Mouse (Mus musculus): ENCODE results near the gene Abhd14b.

Gene Abhd14b

DNA sequence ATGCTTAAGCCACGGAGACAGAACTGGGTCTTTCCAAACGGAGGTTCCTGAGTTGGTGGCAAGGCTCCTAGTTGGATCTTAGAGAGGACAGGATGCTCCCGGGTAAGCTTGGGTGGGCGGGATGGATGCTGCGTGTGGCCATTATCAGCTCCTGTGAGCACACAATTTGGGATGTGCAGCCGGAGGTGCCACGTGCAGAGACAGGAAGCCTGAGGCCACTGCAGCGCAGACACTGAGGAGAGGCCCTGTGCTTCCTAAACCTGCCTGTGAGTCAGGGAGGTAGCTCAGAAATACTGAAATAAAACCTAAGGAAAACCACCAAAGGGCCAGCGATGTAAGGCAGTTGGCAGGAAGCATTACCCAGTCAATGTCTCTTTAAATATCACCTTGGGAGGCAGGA lies 22.5 kb downstream of the Abhd14b start:
- in situ Hi-C loops (cut with MboI; ENCODE audit: low pct_unique_long_range_greater_than_20kb in 1 of 2, low sequenced_read_pairs in 2 of 2, unreplicated experiment in 1 of 2): no loop called here

- in situ Hi-C loops (cut with MboI; ENCODE audit: low pct_unique_long_range_greater_than_20kb in 1 of 2, low sequenced_read_pairs in 2 of 2, unreplicated experiment in 1 of 2): no loop called here
These were observed 23.9 kb downstream of the Abhd14b start for GRCm38 (mm10) chr9:106470991-106471750.

DNA sequence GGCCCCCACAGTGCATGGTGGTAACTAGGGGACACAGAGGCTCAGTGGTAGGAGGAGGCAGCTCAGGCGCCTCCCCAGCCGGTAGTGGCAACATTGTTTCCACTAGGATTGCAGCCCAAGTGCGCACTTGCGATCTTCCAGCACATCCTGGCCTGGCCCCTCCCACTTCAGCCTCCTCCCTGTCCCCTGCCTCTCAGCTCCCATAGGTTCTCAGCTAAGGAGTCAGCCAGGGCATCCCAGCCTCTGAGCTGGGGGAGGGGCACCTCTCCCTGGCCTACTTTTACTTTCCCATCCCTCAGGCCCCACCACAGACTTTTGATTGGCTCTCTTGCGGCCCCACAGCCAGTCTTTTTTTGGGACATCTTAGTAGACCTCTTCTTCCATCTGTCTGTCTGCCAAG lies 24.6 kb downstream of the Abhd14b start:
- in situ Hi-C loops (cut with MboI; ENCODE audit: low pct_unique_long_range_greater_than_20kb in 1 of 2, low sequenced_read_pairs in 2 of 2, unreplicated experiment in 1 of 2): no loop called here

- in situ Hi-C loops (cut with MboI; ENCODE audit: low pct_unique_long_range_greater_than_20kb in 1 of 2, low sequenced_read_pairs in 2 of 2, unreplicated experiment in 1 of 2): no loop called here
These were observed 25.1 kb downstream of the Abhd14b start for GRCm38 (mm10) chr9:106472321-106472720.

- in situ Hi-C loops (cut with MboI; ENCODE audit: low pct_unique_long_range_greater_than_20kb in 1 of 2, low sequenced_read_pairs in 2 of 2, unreplicated experiment in 1 of 2): no loop called here
These were observed 26.0 kb downstream of the Abhd14b start for GRCm38 (mm10) chr9:106473081-106473752.

GRCm38 (mm10) chr9:106473753-106474105 lies 26.5 kb downstream of the Abhd14b start:
- in situ Hi-C loops (cut with MboI; ENCODE audit: low pct_unique_long_range_greater_than_20kb in 1 of 2, low sequenced_read_pairs in 2 of 2, unreplicated experiment in 1 of 2): no loop called here

- in situ Hi-C loops (cut with MboI; ENCODE audit: low pct_unique_long_range_greater_than_20kb in 1 of 2, low sequenced_read_pairs in 2 of 2, unreplicated experiment in 1 of 2): no loop called here
These were observed 27.2 kb downstream of the Abhd14b start for GRCm38 (mm10) chr9:106474456-106474855.

GRCm38 (mm10) chr9:106475046-106475445 lies 27.8 kb downstream of the Abhd14b start:
- in situ Hi-C loops (cut with MboI; ENCODE audit: low pct_unique_long_range_greater_than_20kb in 1 of 2, low sequenced_read_pairs in 2 of 2, unreplicated experiment in 1 of 2): no loop called here

DNA sequence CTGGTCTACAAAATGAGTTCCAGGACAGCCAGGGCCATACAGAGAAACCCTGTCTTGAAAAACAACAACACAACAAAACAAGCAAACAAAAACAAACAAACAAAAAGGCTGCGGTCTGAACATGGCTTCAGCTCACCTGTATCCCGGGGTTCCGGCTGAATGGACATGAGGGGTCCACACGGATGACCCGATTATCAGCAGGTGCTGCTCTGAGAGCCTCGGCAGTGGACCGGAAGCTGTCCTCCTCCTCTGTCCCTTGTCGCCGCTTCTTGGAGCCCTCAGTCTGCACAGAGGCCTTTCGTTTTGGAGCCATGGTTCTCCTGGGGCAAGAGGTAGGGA lies 28.4 kb downstream of the Abhd14b start, which contains the start of gene Rrp9:
TSS of gene Rrp9 (plus strand) at position 301 of the 339 bp plus-strand sequence.
- in situ Hi-C loops (cut with MboI; ENCODE audit: low pct_unique_long_range_greater_than_20kb in 1 of 2, low sequenced_read_pairs in 2 of 2, unreplicated experiment in 1 of 2): no loop called here

- in situ Hi-C loops (cut with MboI; ENCODE audit: low pct_unique_long_range_greater_than_20kb in 1 of 2, low sequenced_read_pairs in 2 of 2, unreplicated experiment in 1 of 2): no loop called here
These were observed 29.0 kb downstream of the Abhd14b start for GRCm38 (mm10) chr9:106476002-106476923.

- in situ Hi-C loops (cut with MboI; ENCODE audit: low pct_unique_long_range_greater_than_20kb in 1 of 2, low sequenced_read_pairs in 2 of 2, unreplicated experiment in 1 of 2): no loop called here
These were observed 29.7 kb downstream of the Abhd14b start, which contains the start of gene Parp3 for GRCm38 (mm10) chr9:106476924-106477484. Gene Parp3, minus strand, starts transcription at chr9:106476949.

DNA sequence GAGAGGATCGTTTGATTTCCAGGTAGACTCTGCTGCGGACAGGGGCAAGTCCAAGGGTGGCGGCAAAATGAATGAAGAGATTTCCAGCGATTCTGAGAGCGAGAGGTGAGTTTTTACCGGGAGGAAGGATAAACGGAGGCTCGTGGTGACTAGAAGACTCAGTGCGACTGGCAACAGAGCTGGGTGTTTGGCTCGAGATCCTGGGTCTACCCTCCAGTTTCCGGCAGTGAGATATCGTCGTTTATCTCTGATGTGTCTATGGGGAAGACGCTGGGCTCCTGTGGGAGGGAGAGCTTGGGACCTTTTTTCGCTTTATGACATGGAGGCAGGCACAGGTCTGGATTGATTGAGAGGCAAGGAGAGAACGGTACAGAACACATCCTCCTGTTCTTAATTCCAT lies 30.4 kb downstream of the Abhd14b start:
- in situ Hi-C loops (cut with MboI; ENCODE audit: low pct_unique_long_range_greater_than_20kb in 1 of 2, low sequenced_read_pairs in 2 of 2, unreplicated experiment in 1 of 2): no loop called here

DNA sequence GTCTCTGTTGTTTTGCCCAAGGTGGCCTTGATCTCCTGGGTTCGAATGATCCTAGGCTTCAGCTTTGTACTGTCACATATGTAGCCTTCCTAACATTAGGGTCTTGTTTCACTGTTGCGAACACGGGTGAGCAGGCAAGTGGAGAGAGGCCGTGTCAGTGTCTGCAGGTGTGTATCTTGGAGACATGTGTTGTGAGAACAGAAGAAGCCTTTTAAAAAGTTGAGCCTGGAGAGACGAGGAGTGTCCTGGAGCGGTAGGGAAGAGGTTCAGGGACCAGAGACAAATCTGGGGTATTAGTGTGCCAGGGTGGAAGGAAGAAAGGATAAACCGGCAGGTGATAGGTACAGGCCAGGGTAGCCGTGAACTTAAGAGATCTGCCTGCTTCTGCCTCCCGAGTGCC lies 30.8 kb downstream of the Abhd14b start:
- in situ Hi-C loops (cut with MboI; ENCODE audit: low pct_unique_long_range_greater_than_20kb in 1 of 2, low sequenced_read_pairs in 2 of 2, unreplicated experiment in 1 of 2): no loop called here

DNA sequence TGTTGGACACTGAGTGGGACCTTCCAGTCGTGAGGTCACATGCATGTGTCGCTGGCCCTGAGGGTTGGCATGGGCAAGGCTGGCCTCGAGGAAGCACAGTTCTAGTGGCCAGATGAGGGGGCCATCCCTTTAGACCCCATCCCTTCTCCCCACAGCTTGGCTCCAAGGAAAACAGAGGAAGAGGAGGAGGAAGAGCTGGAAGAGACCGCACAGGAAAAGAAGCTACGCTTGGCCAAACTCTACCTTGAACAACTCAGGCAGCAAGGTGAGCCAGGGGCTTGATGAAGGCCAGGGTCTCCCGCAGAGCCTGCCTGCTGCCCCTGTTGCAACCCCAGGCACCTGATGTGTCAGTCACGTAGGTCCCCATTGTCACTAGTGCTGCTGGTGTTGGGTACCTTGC lies 33.3 kb downstream of the Abhd14b start:
- in situ Hi-C loops (cut with MboI; ENCODE audit: low pct_unique_long_range_greater_than_20kb in 1 of 2, low sequenced_read_pairs in 2 of 2, unreplicated experiment in 1 of 2): no loop called here

- in situ Hi-C loops (cut with MboI; ENCODE audit: low pct_unique_long_range_greater_than_20kb in 1 of 2, low sequenced_read_pairs in 2 of 2, unreplicated experiment in 1 of 2): no loop called here
These were observed 33.8 kb downstream of the Abhd14b start for GRCm38 (mm10) chr9:106481075-106481474.

DNA sequence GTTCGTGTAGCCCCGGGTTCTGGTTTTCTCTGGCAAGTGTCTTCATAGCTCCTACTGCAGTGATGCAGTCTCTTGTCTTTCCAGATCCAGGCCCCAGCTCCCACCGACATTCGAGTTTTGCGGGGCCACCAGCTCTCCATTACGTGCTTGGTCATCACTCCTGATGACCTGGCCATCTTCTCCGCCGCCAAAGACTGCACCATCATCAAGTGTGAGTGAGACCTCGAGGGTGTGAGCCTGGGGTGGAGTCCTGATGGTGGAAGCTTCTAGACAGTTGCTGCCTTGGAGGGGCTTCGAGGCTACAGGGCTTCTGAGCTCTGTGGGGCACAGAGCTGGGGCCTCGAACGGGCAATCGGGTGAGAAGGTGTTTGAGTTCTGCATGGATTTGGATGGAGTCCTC lies 34.4 kb downstream of the Abhd14b start:
- in situ Hi-C loops (cut with MboI; ENCODE audit: low pct_unique_long_range_greater_than_20kb in 1 of 2, low sequenced_read_pairs in 2 of 2, unreplicated experiment in 1 of 2): no loop called here

DNA sequence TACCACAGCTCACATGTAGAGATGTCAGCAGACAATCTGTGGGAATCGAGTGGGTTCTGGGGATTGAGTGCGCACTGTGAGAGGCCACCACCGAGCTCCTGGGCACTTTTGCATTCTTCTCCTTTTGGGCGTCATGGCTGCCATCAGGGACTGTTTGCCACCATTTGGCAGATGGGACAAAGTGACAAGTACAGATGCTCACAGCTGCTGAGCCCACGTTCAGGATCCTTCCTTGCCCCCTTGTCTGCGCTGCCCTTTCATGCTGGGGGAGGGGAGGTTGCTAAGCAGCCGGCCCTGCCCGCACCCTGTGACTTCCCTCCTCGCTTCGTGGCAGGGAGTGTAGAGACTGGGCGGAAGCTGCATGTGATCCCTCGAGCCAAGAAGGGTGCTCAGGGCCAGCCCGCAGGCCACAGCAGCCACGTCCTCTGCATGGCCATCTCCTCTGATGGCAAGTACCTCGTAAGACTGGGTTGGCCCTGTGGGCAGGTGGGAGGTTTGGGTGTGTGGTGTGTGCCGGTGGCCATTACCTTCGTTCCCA lies 35.4 kb downstream of the Abhd14b start:
- in situ Hi-C loops (cut with MboI; ENCODE audit: low pct_unique_long_range_greater_than_20kb in 1 of 2, low sequenced_read_pairs in 2 of 2, unreplicated experiment in 1 of 2): no loop called here

- in situ Hi-C loops (cut with MboI; ENCODE audit: low pct_unique_long_range_greater_than_20kb in 1 of 2, low sequenced_read_pairs in 2 of 2, unreplicated experiment in 1 of 2): no loop called here
These were observed 35.9 kb downstream of the Abhd14b start for GRCm38 (mm10) chr9:106483136-106483535.

DNA sequence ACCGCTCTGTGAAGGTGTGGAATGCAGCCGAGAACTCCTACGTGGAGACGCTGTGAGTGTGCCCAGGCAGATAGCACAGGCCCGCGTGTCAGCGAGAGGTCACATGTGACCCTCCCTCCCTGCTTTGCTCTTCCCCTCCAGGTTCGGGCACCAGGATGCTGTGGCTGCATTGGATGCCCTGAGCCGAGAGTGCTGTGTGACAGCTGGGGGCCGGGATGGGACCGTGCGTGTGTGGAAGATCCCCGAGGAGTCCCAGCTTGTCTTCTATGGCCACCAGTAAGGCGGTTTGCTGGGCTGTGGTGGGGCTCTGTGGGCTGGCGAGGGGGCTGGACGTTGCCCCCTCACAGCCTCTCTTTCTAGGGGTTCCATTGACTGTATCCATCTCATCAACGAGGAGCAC lies 36.3 kb downstream of the Abhd14b start:
- in situ Hi-C loops (cut with MboI; ENCODE audit: low pct_unique_long_range_greater_than_20kb in 1 of 2, low sequenced_read_pairs in 2 of 2, unreplicated experiment in 1 of 2): no loop called here
